In genomic region chr3:52104636-52105151, GRCm38 (mm10) we compare ENCODE assay signal across 8 mouse cellular contexts. TPM values are rescaled to one million over a fixed set of nuclear protein-coding genes. Genes with fewer than 3 reads are reported as not detected.
DNase-seq lines count a peak whose midpoint lies in the region; ATAC-seq and TF ChIP-seq lines count a peak whose summit lies in the region.

Gene Maml3 (minus strand): TSS chr3:52105076.

- H3K4me2 ChIP-seq in embryonic facial prominence, embryonic 15.5 days (replicated peaks): peak within 1 kb of the TSS; percentile 93
- peak within 1 kb of the TSS; percentile 90 for H3K4me2 ChIP-seq in limb, embryonic 15.5 days
- peak within 1 kb of the TSS; percentile 90 for H3K4me2 ChIP-seq in midbrain, postnatal 0 days (ENCODE audit: low read depth, low read length, poor library complexity, severe bottlenecking)

- peak within 1 kb of the TSS; percentile 56 for H3K27ac ChIP-seq in bone marrow macrophage, adult 2 months (ENCODE audit: insufficient read depth, low read depth, low read length)
- peak within 1 kb of the TSS; percentile 98 for H3K27ac ChIP-seq in embryonic facial prominence, embryonic 15.5 days (replicated peaks)
- peak within 1 kb of the TSS; percentile 97 for H3K27ac ChIP-seq in limb, embryonic 15.5 days
- peak within 1 kb of the TSS; percentile 95 for H3K27ac ChIP-seq in midbrain, postnatal 0 days (ENCODE audit: low read depth, low read length)

- H3K36me3 ChIP-seq in embryonic facial prominence, embryonic 15.5 days: no peaks in the 10 kb centered on the region
- no peaks in the 10 kb centered on the region for H3K36me3 ChIP-seq in limb, embryonic 15.5 days
- no peaks in the 10 kb centered on the region for H3K36me3 ChIP-seq in midbrain, postnatal 0 days (ENCODE audit: insufficient read depth, low read length)

- DNase-seq in B cell, adult 2 months: peak; percentile 87 to 88
- peak; percentile 91 to 92 for DNase-seq in heart, adult 9 months (ENCODE audit: low spot score in 2 of 2)
- peak; percentile 87 for DNase-seq in kidney, adult 9 months
- DNase-seq in midbrain, postnatal 0 days (ENCODE audit: low spot score): peak; percentile 95
- DNase-seq in spleen, postnatal 10 days (ENCODE audit: low spot score in 2 of 2): peak; percentile 68 to 89

- no peaks in the 10 kb centered on the region for H3K27me3 ChIP-seq in embryonic facial prominence, embryonic 15.5 days
- no peaks in the 10 kb centered on the region for H3K27me3 ChIP-seq in limb, embryonic 15.5 days
- H3K27me3 ChIP-seq in midbrain, postnatal 0 days (ENCODE audit: insufficient read depth, low read length): no peaks in the 10 kb centered on the region

- H3K9me3 ChIP-seq in embryonic facial prominence, embryonic 15.5 days (replicated peaks): no peaks in the 10 kb centered on the region
- H3K9me3 ChIP-seq in limb, embryonic 15.5 days: no peaks in the 10 kb centered on the region
- no peaks in the 10 kb centered on the region for H3K9me3 ChIP-seq in midbrain, postnatal 0 days (ENCODE audit: low read length)

- peaks cover 11% of the 10 kb centered on the region for H3K4me1 ChIP-seq in bone marrow macrophage, adult 2 months (ENCODE audit: control insufficient read depth, insufficient read depth, low read length)
- H3K4me1 ChIP-seq in embryonic facial prominence, embryonic 15.5 days: peaks cover 5% of the 10 kb centered on the region; the same call in 1 of the 2 replicates
- H3K4me1 ChIP-seq in limb, embryonic 15.5 days: peaks cover 7% of the 10 kb centered on the region
- H3K4me1 ChIP-seq in midbrain, postnatal 0 days (ENCODE audit: insufficient read depth, low read length): no peaks in the 10 kb centered on the region; the same call in 1 of the 2 replicates

- H3K9ac ChIP-seq in embryonic facial prominence, embryonic 15.5 days: peak within 1 kb of the TSS; percentile 70
- H3K9ac ChIP-seq in limb, embryonic 15.5 days: peak within 1 kb of the TSS; percentile 70
- H3K9ac ChIP-seq in midbrain, postnatal 0 days (replicated peaks; ENCODE audit: low read length, poor library complexity, severe bottlenecking): peak within 1 kb of the TSS; percentile 83

- under 1% methylated on average over 29 of the region's 49 CpGs for WGBS in embryonic facial prominence, embryonic 15.5 days
- 0% methylated on average over 35 of the region's 49 CpGs for WGBS in limb, embryonic 15.5 days
- WGBS in midbrain, postnatal 0 days: under 1% methylated on average over 38 of the region's 49 CpGs

- TF ChIP-seq POLR2A in bone marrow macrophage, adult 2 months (IDR thresholded peaks at IDR 0.05; ENCODE audit: borderline replicate concordance, low read depth, low read length): no peak

- peak; percentile 39 for ATAC-seq in embryonic facial prominence, embryonic 15.5 days (ENCODE audit: insufficient number of reproducible peaks, low FRiP score, low TSS enrichment, low read depth)
- ATAC-seq in limb, embryonic 15.5 days (ENCODE audit: insufficient number of reproducible peaks, low FRiP score, low TSS enrichment, low read depth): no peak; the same call in 1 of the 2 replicates
- ATAC-seq in midbrain, postnatal 0 days (ENCODE audit: low FRiP score): peak; percentile 21

- peak within 1 kb of the TSS; percentile 82 for H3K4me3 ChIP-seq in bone marrow macrophage, adult 2 months (ENCODE audit: insufficient read depth, low read length)
- H3K4me3 ChIP-seq in embryonic facial prominence, embryonic 15.5 days (replicated peaks): peak within 1 kb of the TSS; percentile 76
- peak within 1 kb of the TSS; percentile 74 for H3K4me3 ChIP-seq in limb, embryonic 15.5 days
- peak within 1 kb of the TSS; percentile 63 for H3K4me3 ChIP-seq in midbrain, postnatal 0 days (ENCODE audit: low read depth, low read length)

- TF ChIP-seq CTCF in bone marrow macrophage, adult 2 months (IDR thresholded peaks at IDR 0.05; ENCODE audit: low read depth, low read length): no peak
- TF ChIP-seq CTCF in midbrain, postnatal 0 days (IDR thresholded peaks at IDR 0.05): no peak

RNA-seq across cellular contexts. Expression of gene Maml3, which starts in this region (rescaled TPM):
- polyA plus RNA-seq in bone marrow macrophage, adult 2 months (2012; ENCODE audit: insufficient read depth, insufficient read length, missing spikeins): 2.2 and 2.3 TPM in 2 replicates
- polyA plus RNA-seq in embryonic facial prominence, embryonic 15.5 days (2015; fragmentation: Nextera tagmentation; extraction: Ambion mirVana): 6.5 TPM in 2 replicates
- 4.4 and 5.1 TPM in 2 replicates for polyA plus RNA-seq in limb, embryonic 15.5 days (2015; fragmentation: Nextera tagmentation; extraction: Ambion mirVana)
- 17.8 and 20.2 TPM in 2 replicates for total RNA-seq in midbrain, postnatal 0 days (2014; rRNA removed)
- 3.4 and 3.9 TPM in 2 replicates for polyA plus RNA-seq in midbrain, postnatal 0 days (2015; fragmentation: Nextera tagmentation; extraction: Ambion mirVana)
